Mouse (Mus musculus): ENCODE data around the gene Smim4. TPM values are rescaled to one million over a fixed set of nuclear protein-coding genes. Genes with fewer than 3 reads are reported as not detected.

The Smim4 gene
- polyA plus RNA-seq, 1 experiment = 91.1 TPM

GRCm38 (mm10) chr14:31129326-31130235, 825 bp upstream of the Smim4 start:
- H3K4me3 ChIP-seq (ENCODE audit: control insufficient read depth, insufficient read depth, low read length) = no peak overlapping the region
- H3K4me1 ChIP-seq (replicated peaks; ENCODE audit: control insufficient read depth, insufficient read depth, low read length) = peaks cover 14% of the 10 kb centered on the region
- WGBS = 63% methylated on average over 15 of the region's 15 CpGs
- TF ChIP-seq POLR2A (IDR thresholded peaks at IDR 0.05; ENCODE audit: control insufficient read depth, extremely low read depth, insufficient read depth, low read length, poor library complexity) (no peak), CTCF (IDR thresholded peaks at IDR 0.05; ENCODE audit: borderline replicate concordance, control insufficient read depth, extremely low read depth, insufficient read depth, low read length, poor library complexity) (no peak)
- no peak overlapping the region for H3K27ac ChIP-seq (ENCODE audit: control insufficient read depth, insufficient read depth, low read length)
- H3K27me3 ChIP-seq (ENCODE audit: control insufficient read depth, insufficient read depth, low read length) = no peaks in the 10 kb centered on the region
- DNase-seq = no peak
- no peaks in the 10 kb centered on the region for H3K36me3 ChIP-seq (ENCODE audit: control insufficient read depth, insufficient read depth, low read length)

GRCm38 (mm10) chr14:31128101-31128825, 493 bp downstream of the Smim4 start:
- Histone ChIP-seq H3K27me3 (ENCODE audit: control insufficient read depth, insufficient read depth, low read length) (no peaks in the 10 kb centered on the region), H3K36me3 (ENCODE audit: control insufficient read depth, insufficient read depth, low read length) (0 out of 2 replicates have a peak, but pooled peaks cover 2% of the 10 kb centered on the region), H3K4me1 (replicated peaks; ENCODE audit: control insufficient read depth, insufficient read depth, low read length) (peaks cover 14% of the 10 kb centered on the region), H3K4me3 (ENCODE audit: control insufficient read depth, insufficient read depth, low read length) (peak overlapping the region; percentile 77), H3K27ac (ENCODE audit: control insufficient read depth, insufficient read depth, low read length) (peak overlapping the region; percentile 42)
- WGBS = 2% methylated on average over 23 of the region's 23 CpGs
- DNase-seq = peak; percentile 57
- no peak for TF ChIP-seq POLR2A (IDR thresholded peaks at IDR 0.05; ENCODE audit: control insufficient read depth, extremely low read depth, insufficient read depth, low read length, poor library complexity)
- TF ChIP-seq CTCF (IDR thresholded peaks at IDR 0.05; ENCODE audit: borderline replicate concordance, control insufficient read depth, extremely low read depth, insufficient read depth, low read length, poor library complexity) = no peak

- no peak for TF ChIP-seq POLR2A (IDR thresholded peaks at IDR 0.05; ENCODE audit: control insufficient read depth, extremely low read depth, insufficient read depth, low read length, poor library complexity)
- no peak for TF ChIP-seq CTCF (IDR thresholded peaks at IDR 0.05; ENCODE audit: borderline replicate concordance, control insufficient read depth, extremely low read depth, insufficient read depth, low read length, poor library complexity)
- H3K4me1 ChIP-seq (replicated peaks; ENCODE audit: control insufficient read depth, insufficient read depth, low read length) = peaks cover 14% of the 10 kb centered on the region
- no peak overlapping the region for H3K4me3 ChIP-seq (ENCODE audit: control insufficient read depth, insufficient read depth, low read length)
- no peak overlapping the region for H3K27ac ChIP-seq (ENCODE audit: control insufficient read depth, insufficient read depth, low read length)
- peaks cover 7% of the 10 kb centered on the region for H3K36me3 ChIP-seq (ENCODE audit: control insufficient read depth, insufficient read depth, low read length)
- no peak for DNase-seq
- 96% methylated on average over 8 of the region's 8 CpGs for WGBS
- H3K27me3 ChIP-seq (ENCODE audit: control insufficient read depth, insufficient read depth, low read length) = no peaks in the 10 kb centered on the region
Measured at GRCm38 (mm10) chr14:31126826-31127225, 1.9 kb downstream of the Smim4 start.

GRCm38 (mm10) chr14:31125106-31126075, 3.4 kb downstream of the Smim4 start:
- Histone ChIP-seq H3K36me3 (ENCODE audit: control insufficient read depth, insufficient read depth, low read length) (peaks cover 15% of the 10 kb centered on the region), H3K27ac (ENCODE audit: control insufficient read depth, insufficient read depth, low read length) (no peak overlapping the region)

GRCm38 (mm10) chr14:31115522-31115921, 13.2 kb downstream of the Smim4 start:
- Histone ChIP-seq H3K27me3 (ENCODE audit: control insufficient read depth, insufficient read depth, low read length) (no peaks in the 10 kb centered on the region), H3K27ac (ENCODE audit: control insufficient read depth, insufficient read depth, low read length) (no peak overlapping the region), H3K4me1 (replicated peaks; ENCODE audit: control insufficient read depth, insufficient read depth, low read length) (no peaks in the 10 kb centered on the region), H3K36me3 (ENCODE audit: control insufficient read depth, insufficient read depth, low read length) (peaks cover 78% of the 10 kb centered on the region), H3K4me3 (ENCODE audit: control insufficient read depth, insufficient read depth, low read length) (no peak overlapping the region)
- TF ChIP-seq CTCF (IDR thresholded peaks at IDR 0.05; ENCODE audit: borderline replicate concordance, control insufficient read depth, extremely low read depth, insufficient read depth, low read length, poor library complexity) (no peak), POLR2A (IDR thresholded peaks at IDR 0.05; ENCODE audit: control insufficient read depth, extremely low read depth, insufficient read depth, low read length, poor library complexity) (no peak)
- no peak for DNase-seq
- WGBS = 83% methylated on average over 2 of the region's 2 CpGs

More at GRCm38 (mm10) chr14:31125106-31126075, 3.4 kb downstream of the Smim4 start:
- DNase-seq = no peak
- Histone ChIP-seq H3K4me1 (replicated peaks; ENCODE audit: control insufficient read depth, insufficient read depth, low read length) (peaks cover 9% of the 10 kb centered on the region), H3K27me3 (ENCODE audit: control insufficient read depth, insufficient read depth, low read length) (no peaks in the 10 kb centered on the region), H3K4me3 (ENCODE audit: control insufficient read depth, insufficient read depth, low read length) (no peak overlapping the region)
- TF ChIP-seq CTCF (IDR thresholded peaks at IDR 0.05; ENCODE audit: borderline replicate concordance, control insufficient read depth, extremely low read depth, insufficient read depth, low read length, poor library complexity) (no peak), POLR2A (IDR thresholded peaks at IDR 0.05; ENCODE audit: control insufficient read depth, extremely low read depth, insufficient read depth, low read length, poor library complexity) (no peak)
- 86% methylated on average over 9 of the region's 9 CpGs for WGBS

Measured in thymus, adult 2 months (tissue).